Mouse (Mus musculus): ENCODE results near the gene Gm21698. TPM values are rescaled to one million over a fixed set of nuclear protein-coding genes. Genes with fewer than 3 reads are reported as not detected.

Gm21698 gene
- polyA plus RNA-seq, 1 experiment: not detected

Other genes with a start within 250 kb of the Gm21698 start
- gene Actr3b, start 228.7 kb downstream of the Gm21698 start, polyA plus RNA-seq (2012; rRNA removed): 0.08 and 0.09 TPM in 2 replicates
- gene Gm21663, start 46.3 kb downstream of the Gm21698 start, polyA plus RNA-seq (2012; rRNA removed): not detected in 2 replicates
- not detected in 2 replicates for gene Gm21671, start 34.2 kb downstream of the Gm21698 start, polyA plus RNA-seq (2012; rRNA removed)
- not detected in 2 replicates for gene Gm21680, start 16.0 kb downstream of the Gm21698 start, polyA plus RNA-seq (2012; rRNA removed)
- not detected in 2 replicates for gene Gm1979, start 16.1 kb upstream of the Gm21698 start, polyA plus RNA-seq (2012; rRNA removed)
- not detected in 2 replicates for gene Gm5862, start 34.3 kb upstream of the Gm21698 start, polyA plus RNA-seq (2012; rRNA removed)
- gene Speer4a, start 50.9 kb upstream of the Gm21698 start, polyA plus RNA-seq (2012; rRNA removed): not detected in 2 replicates
- gene Gm7347, start 69.9 kb upstream of the Gm21698 start, polyA plus RNA-seq (2012; rRNA removed): not detected in 2 replicates
- gene Gm10471, start 100.6 kb upstream of the Gm21698 start, polyA plus RNA-seq (2012; rRNA removed): not detected in 2 replicates
- not detected in 2 replicates for gene 5031410I06Rik, start 116.7 kb upstream of the Gm21698 start, polyA plus RNA-seq (2012; rRNA removed)
- gene Gm10220, start 132.8 kb upstream of the Gm21698 start, polyA plus RNA-seq (2012; rRNA removed): not detected in 2 replicates

Data from small intestine, adult 2 months (tissue).